Mouse (Mus musculus) c-Kit-positive CD71-negative TER-119-negative erythroid progenitor cells, embryonic 14.5 days (primary cell): ENCODE measurements at regions not wholly inside any gene's neighbourhood (a gene's known extent, or its start where the extent isn't known, plus 50 kb on each side); places are given as distances from the start of the nearest gene placed in this dataset.

Experiments
- DNase-seq: peaks from one replicate; pipeline ENCODE4 v3.0.0-alpha.2; 2013; ENCODE audit warnings: low read depth

DNA sequence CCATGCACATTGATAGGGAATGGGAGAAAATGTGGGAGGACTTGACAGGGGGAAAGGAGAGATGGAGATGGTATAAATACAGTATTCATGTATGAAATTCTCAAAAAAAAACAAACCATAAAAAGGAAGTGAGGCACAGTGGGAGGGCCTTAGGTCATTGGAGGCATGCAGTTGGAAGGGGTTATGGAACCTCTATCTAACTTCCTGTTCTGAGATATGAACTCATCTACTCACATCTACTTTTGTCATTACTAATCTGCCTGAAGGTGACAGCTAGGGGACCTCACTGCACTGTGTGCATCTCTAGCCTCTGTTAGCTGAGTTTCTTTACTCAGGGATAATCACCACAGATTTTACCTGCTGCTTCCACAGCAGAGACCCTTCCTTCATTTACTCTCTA, 366.3 kb upstream of the Prickle1 start:
- DNase-seq: no peak

DNA sequence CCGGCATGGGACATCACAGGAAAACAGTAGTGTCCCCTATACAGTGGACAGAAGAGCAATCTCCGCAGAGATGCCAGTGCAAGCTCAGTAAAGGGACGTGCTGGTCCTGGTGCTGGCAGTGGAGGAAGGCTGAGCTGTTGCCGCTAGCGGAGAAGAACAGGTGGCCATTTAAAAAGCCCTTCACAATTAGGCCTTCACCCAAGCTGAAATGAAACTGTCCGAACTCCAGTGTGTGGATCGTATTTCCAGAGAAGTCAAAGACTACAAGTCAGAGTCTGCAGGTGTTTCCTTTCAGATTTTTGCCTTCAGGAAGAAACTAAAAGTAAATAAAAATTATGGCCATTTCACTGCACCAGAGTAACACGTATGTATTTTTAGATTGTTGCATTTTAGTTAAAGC, 364.2 kb upstream of the Prickle1 start:
- no peak for DNase-seq

DNA sequence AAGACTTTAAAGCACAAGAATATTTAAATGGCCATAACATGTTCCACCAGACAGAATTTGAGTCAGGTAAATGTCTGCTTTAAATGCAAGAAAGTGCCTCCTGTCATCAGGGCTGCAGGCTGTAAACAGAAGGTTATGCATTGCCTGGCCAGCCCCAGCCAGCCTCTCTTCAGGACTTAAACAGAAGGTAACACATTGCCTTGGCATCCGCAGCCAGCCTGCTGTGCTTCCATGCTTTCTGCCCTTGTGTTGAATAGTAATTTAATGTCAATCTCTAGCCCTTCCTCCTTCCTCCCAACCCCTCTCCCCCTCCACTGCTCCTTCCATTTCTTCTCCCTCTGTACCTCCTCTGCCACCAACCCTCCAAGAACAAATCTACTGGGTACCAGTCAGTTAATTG, 362.4 kb upstream of the Prickle1 start:
- no peak for DNase-seq

DNA sequence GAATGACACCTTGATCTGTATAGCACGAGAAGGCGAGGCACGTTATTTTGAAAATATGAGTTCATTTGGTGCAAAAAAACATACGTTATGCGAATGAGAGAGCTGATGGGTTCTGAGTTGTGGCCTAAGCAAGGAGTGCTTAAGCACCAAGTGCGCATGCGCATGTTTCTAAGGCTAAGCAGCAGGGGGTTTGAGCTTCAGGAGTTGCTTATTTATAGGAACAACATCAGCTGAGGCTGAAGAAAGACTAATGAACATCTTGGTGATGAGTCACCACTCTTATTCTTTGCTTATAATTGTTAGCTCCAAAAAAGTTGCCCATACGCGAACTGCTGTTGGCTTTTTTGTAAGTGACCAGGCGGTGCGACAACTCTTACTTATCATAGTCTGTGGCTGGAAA, 361.1 kb upstream of the Prickle1 start:
- DNase-seq: no peak

DNA sequence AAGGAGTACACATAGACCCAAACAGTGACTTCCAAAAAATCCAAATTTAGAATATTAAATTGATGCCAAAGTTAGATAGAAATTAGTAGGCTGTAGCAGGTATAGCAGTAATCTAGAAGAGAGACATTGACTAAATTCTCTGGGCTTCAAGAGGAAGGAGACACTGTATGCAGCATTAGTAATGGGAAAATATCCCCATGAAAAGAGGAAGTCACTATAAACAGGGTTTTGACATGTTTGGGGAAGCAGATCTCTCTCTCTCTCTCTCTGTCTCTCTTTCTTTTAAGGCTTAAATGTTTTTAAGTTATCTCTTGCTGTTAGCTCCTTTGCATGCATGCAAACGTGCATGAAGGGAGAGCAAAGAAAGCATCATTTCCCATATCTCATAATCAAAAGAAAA, 357.9 kb upstream of the Prickle1 start:
- DNase-seq: no peak

DNA sequence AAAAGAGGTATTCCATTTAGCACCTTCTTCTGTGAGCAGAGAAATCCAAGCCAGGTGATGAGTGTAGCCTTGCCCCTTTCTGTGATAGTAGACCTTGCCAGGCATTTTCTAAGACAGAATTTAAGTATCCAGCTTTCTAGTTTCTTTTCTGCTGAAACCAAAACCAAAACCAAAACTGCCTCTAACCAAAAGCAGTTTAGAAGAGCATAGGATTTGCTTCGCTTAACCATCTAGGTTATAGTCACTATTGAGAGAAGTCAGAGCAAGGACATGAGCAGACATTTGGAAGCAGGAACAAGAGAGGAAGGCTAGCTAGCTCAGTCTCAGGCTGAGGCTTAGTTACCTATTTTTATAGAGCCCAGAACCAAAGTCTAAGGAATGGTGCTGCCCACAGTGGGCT, 354.8 kb upstream of the Prickle1 start:
- no peak for DNase-seq

DNA sequence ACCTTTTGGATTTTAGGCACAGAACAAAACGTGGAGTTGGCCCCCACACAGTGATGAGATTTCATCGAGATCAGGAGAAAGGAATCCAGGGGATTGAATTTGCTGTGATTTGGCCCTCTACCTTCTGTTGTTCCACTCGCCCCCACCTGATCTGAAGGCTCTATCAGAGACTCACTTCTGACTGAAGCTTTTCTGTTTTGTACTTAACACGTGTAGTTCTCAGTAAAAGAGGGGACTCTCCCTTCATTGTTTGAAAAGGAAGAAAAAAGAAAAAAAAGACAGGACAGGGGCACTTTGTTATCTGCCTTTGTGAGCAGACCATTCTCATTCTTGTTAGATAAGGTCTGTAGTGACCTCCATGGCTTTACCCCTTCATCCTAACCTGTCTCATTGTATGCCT, 353.2 kb upstream of the Prickle1 start:
- DNase-seq: no peak

DNA sequence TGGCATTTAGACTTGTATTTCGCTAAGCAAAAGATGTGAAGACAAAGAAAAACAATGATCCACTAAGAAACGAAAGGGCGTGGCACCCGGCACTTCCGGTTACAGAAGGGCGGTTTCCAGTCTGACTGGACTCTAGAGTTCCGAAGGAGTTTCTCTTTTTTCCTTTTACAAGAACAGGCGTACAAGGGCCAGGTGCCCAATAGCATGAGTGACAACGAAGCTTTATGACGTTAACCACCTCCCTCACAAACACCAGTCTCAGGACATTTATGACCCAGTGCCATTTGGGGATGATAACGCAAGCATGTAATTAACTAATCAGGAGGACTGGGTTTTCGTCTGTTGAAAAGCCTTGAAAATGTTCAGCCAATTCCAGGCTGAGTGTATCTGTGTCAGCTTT, 347.9 kb upstream of the Prickle1 start:
- DNase-seq: no peak

DNA sequence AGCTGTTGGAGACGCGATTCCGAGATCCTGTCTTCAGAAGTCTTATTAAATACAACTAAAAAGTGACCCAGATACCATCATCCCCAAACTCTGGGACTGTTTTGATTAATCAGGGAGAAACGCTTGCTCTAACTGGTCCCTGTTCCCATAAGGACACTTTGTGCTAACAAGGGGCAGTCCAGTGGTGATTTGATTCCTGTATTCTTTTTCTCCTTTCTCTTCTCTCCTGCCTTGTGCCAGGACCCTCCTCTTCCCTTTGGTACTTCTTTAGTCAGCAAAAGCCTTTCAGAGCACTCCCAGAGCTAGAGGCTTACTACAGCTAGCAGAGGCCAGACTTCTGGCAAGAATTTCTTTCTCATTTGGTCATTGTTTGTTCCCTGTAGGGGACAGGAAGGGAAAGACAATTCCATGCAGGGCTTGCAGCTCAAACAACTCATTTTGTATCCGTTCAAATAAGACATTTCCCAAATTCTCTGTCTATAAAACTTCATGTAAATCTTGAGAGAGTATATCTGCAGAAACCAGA, 337.3 kb upstream of the Prickle1 start:
- no peak for DNase-seq

DNA sequence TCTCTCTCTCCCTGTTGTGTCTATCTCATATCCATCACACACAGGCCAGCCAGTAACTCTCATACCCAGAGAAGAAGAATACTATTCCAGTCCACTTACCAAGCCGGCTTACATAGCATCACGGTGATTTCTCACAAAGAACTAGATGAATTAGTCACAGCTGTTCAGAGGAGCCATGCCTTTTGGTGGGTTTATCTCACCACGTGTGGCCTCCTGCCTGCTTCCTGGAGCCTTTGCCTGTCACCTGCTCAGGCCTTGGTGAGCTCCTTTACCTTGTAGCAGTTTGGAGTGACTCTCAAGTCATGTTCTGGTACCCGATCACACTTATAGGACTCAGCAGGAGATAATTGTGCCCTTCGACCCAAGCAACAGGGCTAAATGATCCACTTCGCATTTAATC, 331.2 kb upstream of the Prickle1 start:
- no peak for DNase-seq

DNA sequence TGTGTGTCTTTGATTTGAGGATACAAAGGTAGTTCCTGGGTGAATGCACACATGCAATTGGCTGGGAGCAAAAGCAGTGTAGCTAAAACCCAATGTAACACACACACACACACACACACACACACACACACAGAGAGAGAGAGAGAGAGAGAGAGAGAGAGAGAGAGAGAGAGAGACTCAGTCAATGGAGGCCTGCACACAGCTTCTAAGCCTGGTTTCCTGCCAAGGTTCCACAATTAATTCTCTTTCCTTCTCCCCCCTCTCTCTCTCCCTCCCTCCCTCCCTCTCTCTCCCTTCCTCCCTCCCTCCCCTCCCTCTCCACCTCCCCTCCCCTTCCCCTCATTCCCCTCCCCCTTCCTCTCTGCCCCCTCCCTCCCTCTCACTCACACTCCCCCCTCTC, 330.6 kb upstream of the Prickle1 start:
- DNase-seq: no peak

DNA sequence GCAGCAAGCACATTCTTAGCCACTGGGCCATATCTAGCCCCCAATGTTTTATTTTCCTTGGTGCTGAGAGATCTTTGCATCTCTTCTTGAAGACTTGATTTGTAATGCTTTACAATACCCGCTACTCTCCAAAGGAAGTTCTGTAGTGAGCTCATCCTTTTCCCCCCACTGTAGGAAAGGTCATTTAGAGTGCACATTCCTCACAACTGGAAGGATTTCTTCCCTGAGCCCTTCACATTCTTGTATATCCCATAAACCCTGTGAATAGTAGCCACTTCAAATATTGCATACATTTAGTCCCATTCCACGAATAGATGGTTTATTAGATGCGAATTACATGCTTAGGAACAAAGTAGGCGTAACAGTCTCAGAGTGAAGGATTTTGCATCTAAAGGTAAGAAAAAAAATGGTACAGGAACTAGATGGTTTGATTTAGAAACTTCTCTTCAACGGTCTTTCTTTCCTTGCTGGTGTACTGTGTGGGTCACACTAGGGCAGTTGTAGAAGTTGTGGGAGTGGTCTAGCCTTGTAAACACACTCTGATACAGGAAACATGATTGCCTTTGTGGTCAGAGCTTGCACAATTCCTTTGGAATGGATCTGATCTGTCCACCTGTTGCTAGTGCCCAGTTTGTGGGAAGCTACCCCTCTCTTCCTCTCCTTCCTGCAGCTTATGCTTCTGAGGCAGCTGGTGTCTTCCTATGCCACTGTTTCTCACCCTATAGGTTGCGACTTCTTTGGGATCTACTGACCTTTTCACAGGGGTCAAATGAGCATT, 326.0 kb upstream of the Prickle1 start:
- no peak for DNase-seq

DNA sequence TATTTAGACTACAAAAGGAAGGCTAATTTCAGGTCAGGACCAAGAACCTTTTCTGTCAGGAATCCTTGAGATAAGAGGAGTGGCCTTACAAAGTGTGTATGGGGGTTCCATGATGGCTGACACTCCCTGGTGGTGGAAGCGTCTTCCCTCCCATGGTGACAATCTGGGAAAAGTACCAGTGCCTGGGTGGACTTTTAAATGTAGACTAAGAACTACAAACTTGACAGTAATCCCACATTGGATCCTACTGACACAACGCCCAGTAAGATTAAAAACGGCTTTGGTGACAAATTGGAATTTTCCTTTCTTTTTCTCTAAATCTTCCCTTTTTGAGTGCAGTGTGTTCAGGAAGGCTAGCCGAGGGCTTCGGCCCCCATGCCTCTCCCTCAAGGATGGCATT, 325.3 kb upstream of the Prickle1 start:
- no peak for DNase-seq

DNA sequence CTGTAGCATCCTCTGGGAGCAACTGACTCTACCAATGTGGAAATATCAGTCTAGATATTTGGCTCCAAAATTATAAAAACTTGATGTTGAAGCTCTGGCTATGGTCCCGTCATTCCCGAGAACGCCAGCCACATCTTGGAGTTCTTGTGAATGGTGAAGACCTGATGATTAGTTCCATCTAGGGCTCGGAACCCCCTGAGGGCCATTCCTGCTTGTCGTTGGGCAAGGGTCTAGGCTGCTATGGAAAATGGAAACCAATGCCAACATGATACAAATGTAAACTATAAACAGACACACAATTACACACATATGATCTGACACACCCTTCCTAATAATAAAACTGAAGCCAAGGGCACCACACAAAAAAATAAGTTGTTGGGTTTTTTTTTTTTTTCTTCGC, 323.9 kb upstream of the Prickle1 start:
- DNase-seq: no peak

DNA sequence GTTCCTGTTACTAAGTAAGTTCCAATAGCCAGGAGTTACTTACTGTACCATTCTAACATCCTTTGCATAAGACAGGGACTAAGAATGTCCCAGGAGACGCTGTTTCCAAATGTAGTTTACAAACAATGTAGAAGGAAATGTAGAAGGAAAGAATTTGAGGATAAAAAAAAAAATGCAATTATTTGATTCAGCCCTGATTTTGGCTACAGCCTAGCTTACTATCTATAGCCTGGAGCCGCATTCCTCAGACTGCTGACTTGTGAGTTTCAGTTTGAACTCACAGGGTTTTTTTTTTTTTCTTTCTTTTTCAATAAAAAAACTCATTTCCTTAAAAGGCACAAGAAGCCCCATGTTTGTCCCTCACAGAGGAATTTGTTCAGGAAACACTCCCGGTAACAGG, 321.2 kb upstream of the Prickle1 start:
- no peak for DNase-seq

DNA sequence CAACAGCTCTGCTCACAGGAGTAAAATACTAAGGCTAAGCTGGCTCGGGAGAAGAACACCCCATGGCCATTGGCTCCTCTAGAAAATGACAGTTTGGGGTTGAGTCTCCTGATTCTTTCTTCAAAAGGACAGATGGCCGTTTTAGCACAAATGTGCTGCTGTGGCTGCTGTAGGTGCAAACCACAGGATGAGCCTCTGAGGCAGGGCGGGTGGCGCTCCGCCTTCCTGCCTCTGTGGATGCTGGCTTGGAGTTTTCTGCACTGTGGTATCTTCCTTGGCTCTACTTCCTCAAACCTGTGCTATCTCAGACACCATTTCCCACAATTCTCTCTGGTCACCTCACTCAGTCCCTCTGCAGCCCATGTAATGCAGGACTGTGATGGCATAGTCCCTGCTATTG, 317.8 kb upstream of the Prickle1 start:
- DNase-seq: peak; percentile 16

DNA sequence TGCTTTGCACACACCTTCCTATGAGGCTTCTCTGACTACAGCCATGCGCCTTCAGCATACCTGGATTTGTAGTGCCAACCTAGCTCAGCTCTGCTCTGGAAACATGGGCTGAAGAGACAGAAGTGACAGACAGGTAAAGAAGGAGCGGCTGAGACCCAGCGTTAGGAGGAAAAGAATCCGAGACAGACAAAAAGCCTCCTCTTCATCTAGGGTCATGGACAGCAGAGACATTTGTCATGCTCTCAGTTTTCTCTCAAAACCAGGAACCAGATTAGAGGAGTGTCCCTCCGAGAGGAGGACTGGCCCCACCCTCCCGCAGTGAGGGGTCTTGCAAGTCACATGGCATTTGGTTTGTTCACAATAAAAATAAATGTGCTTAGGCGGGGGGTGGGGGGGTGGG, 317.4 kb upstream of the Prickle1 start:
- no peak for DNase-seq

DNA sequence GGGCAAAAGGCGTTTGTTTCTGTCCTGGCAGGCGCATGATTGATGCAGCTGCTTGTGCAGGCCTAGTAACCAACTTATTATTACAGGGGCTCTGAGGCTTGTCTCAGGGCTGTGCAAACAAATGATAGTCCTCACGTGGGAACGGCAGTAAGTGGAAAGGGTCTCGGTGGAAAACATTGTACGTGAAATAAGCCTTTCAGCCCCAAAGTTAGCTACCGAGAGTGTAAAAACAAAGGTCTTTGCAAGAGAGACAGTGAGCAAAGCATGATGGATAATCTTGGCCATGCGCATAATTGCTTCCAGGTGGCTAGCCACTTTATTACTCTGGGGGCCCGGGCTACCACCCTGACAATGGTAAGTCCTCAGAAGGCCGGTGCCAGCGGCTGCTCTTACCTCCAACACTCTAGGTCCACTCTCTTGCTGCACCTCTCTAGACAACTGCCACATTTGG, 315.3 kb upstream of the Prickle1 start:
- DNase-seq: no peak

DNA sequence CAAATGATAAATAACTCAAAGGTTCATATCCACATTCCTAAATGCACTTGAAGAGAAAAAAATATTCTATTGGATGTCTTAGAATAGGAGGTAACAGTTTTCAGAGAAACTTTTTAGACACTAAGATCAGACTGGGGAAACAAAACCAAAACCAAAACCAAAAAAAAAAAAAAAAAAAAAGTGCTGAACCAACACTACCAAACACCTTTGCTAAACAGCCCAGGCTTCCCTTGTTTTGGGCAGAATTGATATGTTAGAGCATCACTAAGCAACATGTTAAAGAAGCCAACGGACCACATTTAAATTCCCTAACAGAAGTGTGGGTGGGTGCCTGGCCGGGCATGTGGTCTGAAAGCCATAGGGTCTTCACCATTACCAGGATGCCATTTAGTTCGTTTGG, 314.5 kb upstream of the Prickle1 start:
- DNase-seq: no peak

DNA sequence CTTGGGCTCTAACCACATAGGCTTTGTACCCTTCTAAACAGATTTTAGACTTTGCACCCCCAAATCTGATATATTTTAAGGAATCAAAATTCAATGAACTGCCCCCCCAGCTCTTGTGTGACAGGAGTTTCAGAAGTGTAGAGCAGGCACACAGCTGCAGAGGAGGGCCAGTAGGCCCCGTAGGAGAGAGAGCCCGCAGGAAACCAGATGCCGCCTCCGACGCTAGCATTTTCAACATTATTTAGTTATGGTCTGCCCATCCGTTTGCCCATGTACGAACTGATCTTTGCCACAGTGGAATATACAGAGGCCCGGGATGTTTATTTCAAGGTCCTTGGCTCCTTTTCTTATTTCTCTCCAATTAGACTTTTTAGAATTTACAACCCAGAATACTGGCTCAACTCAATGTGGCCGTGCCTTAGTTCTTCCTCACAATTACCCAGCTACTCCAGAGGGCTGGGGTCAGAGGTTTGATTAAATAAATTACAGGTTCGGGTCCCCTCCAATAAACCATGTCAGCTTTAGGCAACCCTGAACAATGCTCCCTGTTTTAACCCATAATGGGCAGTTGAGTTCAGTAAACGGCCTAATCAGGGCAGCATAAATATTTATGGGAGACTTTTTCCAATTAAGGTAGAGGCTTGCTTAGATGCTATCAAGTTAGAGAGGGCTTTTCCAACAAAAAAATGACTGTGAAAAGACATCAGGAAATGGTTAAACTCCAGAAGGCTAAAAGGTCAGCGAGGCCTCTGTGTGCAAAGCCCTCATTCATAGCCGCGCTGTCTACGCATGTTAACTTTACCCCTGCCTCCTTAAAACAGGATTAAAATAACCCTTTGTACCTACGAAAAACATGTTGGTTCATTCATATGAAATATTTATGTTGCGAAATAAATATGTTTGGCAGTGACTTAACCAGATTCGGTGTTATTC, 308.2 kb upstream of the Prickle1 start:
- no peak for DNase-seq

DNA sequence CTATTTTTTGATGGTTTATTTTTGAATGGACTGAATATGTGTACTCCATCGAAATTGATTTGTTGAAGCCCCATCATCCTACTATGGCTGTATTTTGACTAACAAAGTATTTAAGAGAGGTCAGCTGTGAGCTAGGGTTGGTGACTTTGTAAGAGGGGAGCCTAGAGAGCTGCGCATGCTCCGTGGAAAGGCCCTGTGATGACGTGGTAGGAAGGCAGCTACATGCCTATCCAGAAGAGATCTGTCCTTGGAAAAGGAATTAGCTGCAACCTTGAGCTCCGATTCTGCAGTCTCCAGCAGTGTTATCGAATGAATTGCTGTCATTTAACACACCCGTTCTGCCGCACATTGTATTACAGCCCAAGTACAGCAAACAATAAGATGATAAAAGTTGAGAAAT, 287.1 kb upstream of the Prickle1 start:
- DNase-seq: no peak

DNA sequence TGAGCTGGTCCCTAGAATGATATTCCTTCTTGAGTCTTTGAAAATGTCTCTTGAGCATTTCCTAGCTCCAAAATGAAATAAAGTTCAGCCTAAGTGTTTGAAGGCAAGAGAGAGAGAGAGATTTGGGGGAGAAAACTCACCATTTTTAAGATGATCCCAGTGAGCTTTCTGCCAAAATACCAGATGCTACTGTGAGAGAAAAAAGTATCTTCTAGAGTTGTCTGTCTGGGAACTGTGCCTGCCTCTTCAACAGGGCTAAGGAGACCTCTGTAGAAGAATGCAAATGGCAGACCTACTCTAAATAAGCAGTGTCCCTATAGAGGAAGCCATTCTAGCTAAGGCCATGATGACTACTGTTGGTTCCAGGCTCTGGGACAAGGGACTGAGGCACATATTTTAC, 285.6 kb upstream of the Prickle1 start:
- DNase-seq: no peak

DNA sequence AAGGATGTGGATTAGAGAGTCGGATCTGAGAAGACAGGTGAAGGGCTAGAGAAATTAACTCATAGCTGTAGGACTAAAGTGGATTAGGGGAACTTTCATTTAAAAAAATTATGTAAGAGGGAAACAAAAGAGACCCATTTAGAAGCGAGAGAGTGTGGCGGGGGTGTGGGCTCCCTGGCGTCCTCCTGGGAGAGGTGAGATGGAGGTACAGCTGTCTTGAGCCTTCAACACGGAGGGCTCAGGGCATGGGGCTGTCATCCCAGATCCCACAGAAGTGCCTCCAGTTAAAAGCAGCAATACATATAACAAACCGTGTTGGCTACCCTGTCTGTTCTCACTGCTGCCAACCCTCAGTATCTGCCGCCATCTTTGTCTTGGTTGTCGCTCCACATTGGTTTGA, 284.6 kb upstream of the Prickle1 start:
- DNase-seq: no peak
